Mouse (Mus musculus) embryonic fibroblast, embryonic 13.5 days (primary cell): ENCODE measurements around the gene Ifi27. TPM values are rescaled to one million over a fixed set of nuclear protein-coding genes. Genes with fewer than 3 reads are reported as not detected.

ENCODE experiments used
- H3K27ac ChIP-seq: 2 replicates; pipeline ENCODE4 v1.5.1; 2012; ENCODE audit warnings: low read length, control low read depth, inconsistent platforms; ENCODE audit not compliant: insufficient read depth
- H3K4me1 ChIP-seq: 2 replicates; pipeline ENCODE4 v1.6.1; 2011; ENCODE audit warnings: low read length; ENCODE audit not compliant: control insufficient read depth, insufficient read depth
- H3K4me3 ChIP-seq: 2 replicates; pipeline ENCODE4 v1.5.1; 2011; ENCODE audit warnings: mild to moderate bottlenecking, control low read depth, low read length; ENCODE audit not compliant: insufficient read depth
- CTCF ChIP-seq: IDR thresholded peaks from 2 replicates; pipeline ENCODE4 v1.5.1; 2011; ENCODE audit warnings: mild to moderate bottlenecking, control low read depth, low read length, moderate library complexity, borderline replicate concordance; ENCODE audit not compliant: insufficient read depth
- POLR2A ChIP-seq: IDR thresholded peaks from 2 replicates; pipeline ENCODE4 v1.6.1; 2011; ENCODE audit warnings: low read depth, mild to moderate bottlenecking, control low read depth, low read length, moderate library complexity
- polyA plus RNA-seq: library from polyadenylated mRNA; stranded (reverse); fragments of >200 nt; gene quantifications from 2 replicates; pipeline ENCODE4 v1.2.4, GENCODE M21; 2011; ENCODE audit warnings: low read depth; ENCODE audit not compliant: missing spikeins, insufficient read length

Gene Ifi27
- polyA plus RNA-seq: 186 and 203 TPM in 2 replicates

DNA sequence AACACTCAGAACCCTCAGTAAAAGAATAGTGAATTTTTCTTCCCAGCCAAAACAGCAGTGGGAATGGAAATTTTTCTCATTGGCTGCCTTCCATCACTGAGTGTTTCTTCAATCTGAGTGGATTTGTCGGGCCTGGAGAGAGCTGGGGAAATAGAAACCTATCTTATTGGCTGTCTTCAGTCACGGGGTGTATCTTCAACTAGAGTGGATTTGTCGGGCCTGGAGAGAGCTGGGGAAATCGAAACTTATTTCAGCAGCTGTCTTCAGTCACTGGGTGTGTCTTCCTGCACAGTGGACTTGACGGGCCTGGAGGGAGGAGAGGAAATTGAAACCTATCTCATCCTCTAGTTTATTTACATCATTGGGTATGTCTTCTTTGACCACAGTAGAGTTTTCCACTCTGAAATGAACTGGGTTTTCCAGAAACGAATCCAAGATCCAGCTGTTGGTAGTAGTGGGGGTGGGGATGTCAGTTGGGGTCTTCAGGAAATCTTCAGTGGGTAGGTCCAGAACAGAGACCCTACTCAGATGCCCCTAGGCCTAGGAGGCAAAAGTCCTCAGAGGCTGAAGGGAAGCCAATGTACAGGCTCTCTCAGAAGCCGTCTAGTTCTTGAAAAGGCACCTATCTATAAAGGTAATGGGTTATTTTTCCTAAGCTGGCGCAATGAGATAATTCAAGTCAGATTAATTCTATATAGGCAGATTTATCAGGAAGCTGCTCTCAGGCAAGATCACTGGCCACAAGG is at the start of gene Ifi27:
Ifi27 (plus strand) TSS at position 226 of the 746 bp plus-strand sequence.
- H3K27ac ChIP-seq: peak within 1 kb of the TSS; percentile 69
- no peaks in the 10 kb centered on the region; the same call in none of the 2 replicates for H3K4me1 ChIP-seq
- TF ChIP-seq CTCF: no peak
- TF ChIP-seq POLR2A: peak; percentile 86
- H3K4me3 ChIP-seq: peak within 1 kb of the TSS; percentile 47

DNA sequence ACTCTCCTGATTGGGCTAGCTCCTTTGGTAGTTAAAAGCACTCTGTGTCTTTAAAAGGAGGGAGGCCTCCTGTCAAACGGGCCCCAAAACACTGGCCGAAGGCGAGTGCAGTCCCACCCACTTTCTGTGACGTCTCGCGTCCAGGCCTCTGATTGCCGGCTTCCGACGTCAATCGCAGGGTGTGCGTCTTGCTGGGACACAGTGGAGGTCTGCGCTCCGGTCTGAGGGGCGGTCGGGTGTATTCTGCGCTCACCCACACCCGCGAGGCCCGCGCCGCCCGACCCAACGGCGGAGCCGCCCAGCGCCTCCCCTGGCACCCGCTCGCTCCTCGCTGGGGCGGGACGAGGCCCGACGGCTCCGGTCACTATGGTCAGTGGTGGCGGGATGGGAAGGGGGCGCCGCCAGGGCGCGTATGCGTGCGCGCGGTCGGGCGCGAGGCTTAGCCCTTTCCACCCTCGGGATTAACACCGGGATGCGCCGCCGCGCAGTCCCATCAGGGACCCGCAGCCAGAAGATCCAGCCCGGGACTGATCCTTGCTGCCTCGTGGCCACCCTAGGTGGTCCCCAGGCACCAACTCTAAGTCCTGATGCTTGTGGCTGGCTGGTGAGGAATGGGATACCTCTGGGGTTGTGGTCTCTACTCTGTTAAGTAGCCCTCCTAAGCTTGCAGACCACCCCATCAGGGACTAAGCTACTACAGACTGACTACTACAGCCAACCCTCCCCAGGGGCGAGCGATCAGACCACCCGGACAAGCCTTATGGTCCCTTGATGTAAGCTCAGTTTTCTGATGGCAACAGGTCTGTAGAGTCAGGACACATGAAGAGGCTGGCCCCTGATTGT is 45.3 kb upstream of the Ifi27 start, which contains the start of gene Otub2:
Otub2 (plus strand) TSS at position 178 of the 843 bp plus-strand sequence.
- Histone ChIP-seq H3K4me3 (peak within 1 kb of the TSS; percentile 69), H3K4me1 (no peaks in the 10 kb centered on the region), H3K27ac (no peak within 1 kb of the TSS)
- TF ChIP-seq CTCF: no peak
- TF ChIP-seq POLR2A: peak; percentile 58

- Histone ChIP-seq H3K4me3 (peak overlapping the region; percentile 69), H3K4me1 (no peaks in the 10 kb centered on the region), H3K27ac (no peak overlapping the region)
- TF ChIP-seq POLR2A (0 out of 2 replicates have a peak, but pooled peaks have one; percentile 23), CTCF (no peak)
Measured at GRCm38 (mm10) chr12:103389348-103389727, 44.7 kb upstream of the Ifi27 start.

DNA sequence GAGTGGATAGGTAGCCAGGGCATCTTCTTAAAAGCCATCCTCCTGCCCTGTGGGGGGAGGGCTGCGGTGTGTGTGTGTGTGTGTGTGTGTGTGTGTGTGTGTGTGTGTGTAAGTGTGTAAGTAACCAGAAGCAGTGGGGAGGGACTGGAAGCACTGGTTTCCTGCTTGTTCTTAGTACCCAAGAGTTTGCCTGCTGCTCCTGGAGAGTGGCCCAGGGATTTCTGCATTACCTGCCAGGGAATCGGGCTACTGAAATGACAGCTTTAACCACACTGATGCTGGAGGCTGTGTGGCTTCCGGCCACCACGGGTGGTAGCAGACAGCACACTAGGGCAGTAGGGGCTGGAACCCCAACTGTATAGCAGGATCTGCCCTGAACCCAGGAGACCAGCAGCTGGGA is 44.0 kb upstream of the Ifi27 start:
- no peak for TF ChIP-seq CTCF
- no peak for TF ChIP-seq POLR2A
- H3K27ac ChIP-seq: no peak overlapping the region
- H3K4me1 ChIP-seq: no peaks in the 10 kb centered on the region
- H3K4me3 ChIP-seq: peak overlapping the region; percentile 8; the same call in 1 of the 2 replicates

- TF ChIP-seq CTCF (no peak), POLR2A (no peak)
- H3K4me1 ChIP-seq: no peaks in the 10 kb centered on the region
- H3K27ac ChIP-seq: no peak overlapping the region
- no peak overlapping the region for H3K4me3 ChIP-seq
Measured at GRCm38 (mm10) chr12:103391098-103391497, 42.9 kb upstream of the Ifi27 start.

- TF ChIP-seq CTCF: no peak
- no peak for TF ChIP-seq POLR2A
- Histone ChIP-seq H3K4me3 (no peak overlapping the region), H3K27ac (no peak overlapping the region), H3K4me1 (no peaks in the 10 kb centered on the region)
Measured at GRCm38 (mm10) chr12:103393528-103393927, 40.5 kb upstream of the Ifi27 start.

- Histone ChIP-seq H3K27ac (no peak overlapping the region), H3K4me3 (no peak overlapping the region), H3K4me1 (no peaks in the 10 kb centered on the region)
- TF ChIP-seq POLR2A (no peak), CTCF (no peak)
Measured at GRCm38 (mm10) chr12:103395486-103396275, 38.3 kb upstream of the Ifi27 start.

- no peak overlapping the region for H3K4me3 ChIP-seq
- H3K4me1 ChIP-seq: no peaks in the 10 kb centered on the region
- H3K27ac ChIP-seq: no peak overlapping the region
- TF ChIP-seq CTCF: no peak
- TF ChIP-seq POLR2A: no peak
Measured at GRCm38 (mm10) chr12:103396751-103397150, 37.3 kb upstream of the Ifi27 start.

- H3K4me3 ChIP-seq: no peak overlapping the region
- no peak overlapping the region for H3K27ac ChIP-seq
- H3K4me1 ChIP-seq: no peaks in the 10 kb centered on the region
- no peak for TF ChIP-seq CTCF
- no peak for TF ChIP-seq POLR2A
Measured at GRCm38 (mm10) chr12:103404131-103404530, 29.9 kb upstream of the Ifi27 start.
